Mouse (Mus musculus): ENCODE measurements around the gene Chil3. TPM values are rescaled to one million over a fixed set of nuclear protein-coding genes. Genes with fewer than 3 reads are reported as not detected.

Chil3 gene
- total and polyA plus RNA-seq, 2 experiments from 2014 or later = 0.43 TPM; not detected in 1

DNA sequence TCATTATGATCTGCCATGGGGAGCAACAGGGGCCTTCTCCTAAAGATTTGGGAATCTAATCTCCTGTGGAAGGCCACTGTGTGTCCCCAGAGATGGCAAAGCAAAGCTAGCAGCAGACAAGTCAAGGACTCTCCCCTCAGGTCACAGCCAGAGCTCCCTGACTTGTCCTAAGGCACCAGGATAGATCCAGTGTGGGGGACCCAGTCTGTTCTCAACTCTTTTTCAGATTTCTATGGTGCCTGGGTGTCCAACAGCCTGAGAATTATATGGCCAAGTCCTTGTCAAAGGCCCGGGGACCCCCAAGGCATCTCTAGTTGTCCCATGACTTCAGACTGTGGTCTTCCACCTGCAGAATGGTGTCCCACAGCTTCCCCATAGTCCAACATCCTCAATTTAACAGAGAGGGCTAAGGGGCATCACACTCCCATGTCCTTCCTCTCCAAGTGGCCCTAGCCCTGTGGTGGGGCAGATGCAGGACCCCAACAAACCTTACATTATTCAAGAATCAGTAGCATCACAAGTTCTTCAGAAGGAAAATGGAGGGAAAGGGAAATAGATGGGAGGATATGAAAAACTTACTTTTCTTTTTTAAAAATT lies 3.9 kb upstream of the Chil3 start:
- H3K9ac ChIP-seq (replicated peaks; ENCODE audit: low read length) = no peak overlapping the region

DNA sequence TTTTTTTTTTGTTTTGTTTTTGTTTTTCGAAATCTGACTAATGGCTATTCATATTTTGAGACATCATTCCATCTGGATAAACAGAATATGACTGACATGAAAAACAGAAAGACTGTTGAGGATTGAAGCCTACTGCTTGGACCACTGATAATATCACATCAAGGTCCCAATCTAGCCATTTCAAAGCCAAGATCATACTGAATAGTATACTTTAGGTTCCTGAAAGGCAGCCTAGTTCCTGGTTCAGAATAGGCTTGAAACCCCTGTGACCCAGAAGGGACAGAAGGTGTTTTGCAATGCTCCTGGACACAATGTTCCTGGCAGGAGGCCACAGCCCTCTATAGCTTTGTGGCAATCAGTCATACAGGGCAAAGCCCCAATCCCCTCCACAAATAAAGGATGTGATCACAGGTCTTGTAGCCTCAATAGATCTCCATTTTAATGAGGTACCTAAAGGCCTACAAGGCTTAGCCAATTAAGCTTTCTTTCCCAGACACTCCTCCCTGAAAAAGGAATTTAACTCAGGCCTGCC lies 3.2 kb upstream of the Chil3 start:
- WGBS = 58% methylated on average over 1 of the region's 1 CpGs
- no peak overlapping the region for H3K4me2 ChIP-seq (ENCODE audit: low read depth, low read length)
- DNase-seq (ENCODE audit: low spot score) (no peak), ATAC-seq (no peak)
- H3K27me3 ChIP-seq (ENCODE audit: insufficient read depth, low read length) = no peaks in the 10 kb centered on the region
- H3K4me3 ChIP-seq (ENCODE audit: low read length) = no peak overlapping the region
- no peaks in the 10 kb centered on the region for H3K36me3 ChIP-seq (ENCODE audit: insufficient read depth, low read length)
- no peak overlapping the region for H3K9ac ChIP-seq (replicated peaks; ENCODE audit: low read length)
- H3K4me1 ChIP-seq (ENCODE audit: insufficient read depth, low read length) = no peaks in the 10 kb centered on the region
- TF ChIP-seq CTCF (IDR thresholded peaks at IDR 0.05; ENCODE audit: low read depth) = no peak
- no peaks in the 10 kb centered on the region for H3K9me3 ChIP-seq (ENCODE audit: low read length)
- no peak overlapping the region for H3K27ac ChIP-seq

More for the DNA sequence above, 3.9 kb upstream of the Chil3 start:
- Histone ChIP-seq H3K27ac (no peak overlapping the region), H3K27me3 (ENCODE audit: insufficient read depth, low read length) (no peaks in the 10 kb centered on the region), H3K36me3 (ENCODE audit: insufficient read depth, low read length) (no peaks in the 10 kb centered on the region), H3K9me3 (ENCODE audit: low read length) (no peaks in the 10 kb centered on the region), H3K4me3 (ENCODE audit: low read length) (no peak overlapping the region), H3K4me2 (ENCODE audit: low read depth, low read length) (no peak overlapping the region), H3K4me1 (ENCODE audit: insufficient read depth, low read length) (no peaks in the 10 kb centered on the region)
- 85% methylated on average over 1 of the region's 1 CpGs for whole genome bisulfite sequencing
- no peak for DNase-seq (ENCODE audit: low spot score)
- no peak for ATAC-seq
- no peak for TF ChIP-seq CTCF (IDR thresholded peaks at IDR 0.05; ENCODE audit: low read depth)

DNA sequence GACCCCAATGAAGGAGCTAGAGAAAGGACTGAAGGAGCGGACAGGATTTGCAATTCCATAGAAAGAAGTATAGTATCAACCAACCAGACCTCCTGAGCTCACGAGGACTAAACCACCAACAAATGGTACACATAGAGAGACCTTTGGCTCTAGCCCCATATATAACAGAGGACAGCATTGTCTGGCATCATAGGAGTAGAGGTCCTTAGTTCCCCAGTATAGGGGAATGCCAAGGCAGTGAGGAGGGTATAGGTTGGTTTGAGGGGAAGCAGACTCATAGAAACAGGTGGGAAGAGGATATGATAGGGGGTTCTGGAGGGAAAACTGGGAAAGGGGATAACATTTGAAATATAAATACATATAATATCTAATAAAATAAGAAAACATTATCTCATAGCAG lies 13.0 kb downstream of the Chil3 start:
- Histone ChIP-seq H3K27me3 (ENCODE audit: insufficient read depth, low read length) (no peaks in the 10 kb centered on the region), H3K36me3 (ENCODE audit: insufficient read depth, low read length) (no peaks in the 10 kb centered on the region), H3K27ac (no peak overlapping the region), H3K4me3 (ENCODE audit: low read length) (no peak overlapping the region), H3K4me1 (ENCODE audit: insufficient read depth, low read length) (no peaks in the 10 kb centered on the region), H3K9ac (replicated peaks; ENCODE audit: low read length) (no peak overlapping the region), H3K4me2 (ENCODE audit: low read depth, low read length) (no peak overlapping the region), H3K9me3 (ENCODE audit: low read length) (no peaks in the 10 kb centered on the region)
- no peak for DNase-seq (ENCODE audit: low spot score)
- 85% methylated on average over 2 of the region's 2 CpGs for whole genome bisulfite sequencing
- no peak for ATAC-seq
- no peak for TF ChIP-seq CTCF (IDR thresholded peaks at IDR 0.05; ENCODE audit: low read depth)

- no peak for DNase-seq (ENCODE audit: low spot score)
Measured at GRCm38 (mm10) chr3:106144081-106144480, 23.3 kb downstream of the Chil3 start.

GRCm38 (mm10) chr3:106131690-106132089 lies 35.7 kb downstream of the Chil3 start:
- no peak overlapping the region for H3K9ac ChIP-seq (replicated peaks; ENCODE audit: low read length)
- WGBS = 43% methylated on average over 5 of the region's 5 CpGs
- H3K27ac ChIP-seq = no peak overlapping the region
- H3K27me3 ChIP-seq (ENCODE audit: insufficient read depth, low read length) = no peaks in the 10 kb centered on the region
- H3K36me3 ChIP-seq (ENCODE audit: insufficient read depth, low read length) = no peaks in the 10 kb centered on the region
- H3K4me3 ChIP-seq (ENCODE audit: low read length) = no peak overlapping the region
- DNase-seq (ENCODE audit: low spot score) (peak; percentile 89), ATAC-seq (peak; percentile 95)
- no peaks in the 10 kb centered on the region for H3K9me3 ChIP-seq (ENCODE audit: low read length)
- no peak overlapping the region for H3K4me2 ChIP-seq (ENCODE audit: low read depth, low read length)
- H3K4me1 ChIP-seq (ENCODE audit: insufficient read depth, low read length) = no peaks in the 10 kb centered on the region
- TF ChIP-seq CTCF (IDR thresholded peaks at IDR 0.05; ENCODE audit: low read depth) = no peak

More at GRCm38 (mm10) chr3:106144081-106144480, 23.3 kb downstream of the Chil3 start:
- Histone ChIP-seq H3K4me3 (ENCODE audit: low read length) (no peak overlapping the region), H3K9ac (replicated peaks; ENCODE audit: low read length) (no peak overlapping the region), H3K9me3 (ENCODE audit: low read length) (no peaks in the 10 kb centered on the region), H3K27ac (no peak overlapping the region), H3K27me3 (ENCODE audit: insufficient read depth, low read length) (no peaks in the 10 kb centered on the region), H3K4me1 (ENCODE audit: insufficient read depth, low read length) (no peaks in the 10 kb centered on the region), H3K4me2 (ENCODE audit: low read depth, low read length) (no peak overlapping the region), H3K36me3 (ENCODE audit: insufficient read depth, low read length) (no peaks in the 10 kb centered on the region)
- peak; percentile 38; the same call in 1 of the 2 replicates for ATAC-seq
- 91% methylated on average over 10 of the region's 10 CpGs for WGBS
- no peak for TF ChIP-seq CTCF (IDR thresholded peaks at IDR 0.05; ENCODE audit: low read depth)

DNA sequence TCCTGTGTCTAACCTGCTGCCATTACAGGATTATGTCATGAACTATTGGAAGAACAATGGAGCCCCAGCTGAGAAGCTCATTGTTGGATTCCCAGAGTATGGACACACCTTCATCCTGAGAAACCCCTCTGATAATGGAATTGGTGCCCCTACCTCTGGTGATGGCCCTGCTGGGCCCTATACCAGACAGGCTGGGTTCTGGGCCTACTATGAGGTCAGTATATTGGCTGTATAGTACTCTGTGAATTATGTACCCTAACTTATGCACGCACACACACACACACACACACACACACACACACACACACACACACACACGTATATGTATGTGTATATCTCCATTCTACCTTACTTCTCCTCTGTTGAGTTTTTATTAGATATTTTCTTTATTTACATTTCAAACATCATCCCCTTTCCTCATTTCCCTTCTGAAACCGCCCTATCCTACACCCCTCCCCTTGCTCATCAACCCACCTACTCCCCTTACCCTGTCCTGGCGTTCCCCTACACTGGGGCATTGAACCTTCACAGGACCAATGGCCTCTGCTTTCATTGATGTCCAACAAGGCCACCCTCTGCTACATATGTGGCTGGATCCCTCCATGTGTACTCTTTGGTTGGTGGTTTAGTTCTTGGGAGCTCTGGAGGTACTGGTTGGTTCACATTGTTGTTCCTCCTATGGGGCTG lies 38.4 kb downstream of the Chil3 start:
- H3K9ac ChIP-seq (replicated peaks; ENCODE audit: low read length) = no peak overlapping the region
- no peak; the same call in 1 of the 2 replicates for ATAC-seq
- no peak for DNase-seq (ENCODE audit: low spot score)
- H3K36me3 ChIP-seq (ENCODE audit: insufficient read depth, low read length) = no peaks in the 10 kb centered on the region
- no peaks in the 10 kb centered on the region for H3K4me1 ChIP-seq (ENCODE audit: insufficient read depth, low read length)
- TF ChIP-seq CTCF (IDR thresholded peaks at IDR 0.05; ENCODE audit: low read depth) = no peak
- H3K27me3 ChIP-seq (ENCODE audit: insufficient read depth, low read length) = no peaks in the 10 kb centered on the region
- no peak overlapping the region for H3K4me3 ChIP-seq (ENCODE audit: low read length)
- peaks cover 3% of the 10 kb centered on the region; the same call in 1 of the 2 replicates for H3K9me3 ChIP-seq (ENCODE audit: low read length)
- H3K27ac ChIP-seq = no peak overlapping the region
- WGBS = 78% methylated on average over 4 of the region's 4 CpGs
- no peak overlapping the region for H3K4me2 ChIP-seq (ENCODE audit: low read depth, low read length)

DNA sequence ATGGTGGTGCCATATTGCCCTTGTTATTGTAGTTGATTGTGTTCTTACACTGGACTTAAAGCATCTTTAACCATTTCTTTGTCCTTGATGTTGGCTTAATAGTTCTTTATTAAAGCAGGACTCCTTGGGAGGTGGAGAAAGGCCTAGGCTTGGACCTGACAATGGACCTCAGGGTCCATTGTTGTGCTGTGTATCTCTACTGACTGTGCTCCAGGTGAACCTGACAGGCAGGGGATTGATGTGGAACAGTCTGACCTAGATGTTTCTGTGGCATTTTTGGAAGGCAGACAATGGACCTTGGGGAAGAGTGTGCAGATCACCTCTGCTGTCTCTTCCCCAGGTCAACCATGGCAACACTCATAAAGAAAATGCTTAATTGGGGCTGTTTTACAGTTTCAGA lies 40.4 kb downstream of the Chil3 start:
- no peaks in the 10 kb centered on the region for H3K27me3 ChIP-seq (ENCODE audit: insufficient read depth, low read length)
- ATAC-seq (no peak), DNase-seq (ENCODE audit: low spot score) (no peak)
- H3K4me1 ChIP-seq (ENCODE audit: insufficient read depth, low read length) = no peaks in the 10 kb centered on the region
- H3K4me2 ChIP-seq (ENCODE audit: low read depth, low read length) = no peak overlapping the region
- no peak for TF ChIP-seq CTCF (IDR thresholded peaks at IDR 0.05; ENCODE audit: low read depth)
- H3K27ac ChIP-seq = no peak overlapping the region
- H3K9ac ChIP-seq (replicated peaks; ENCODE audit: low read length) = no peak overlapping the region
- no peak overlapping the region for H3K4me3 ChIP-seq (ENCODE audit: low read length)
- H3K9me3 ChIP-seq (ENCODE audit: low read length) = peaks cover 3% of the 10 kb centered on the region; the same call in 1 of the 2 replicates
- no peaks in the 10 kb centered on the region for H3K36me3 ChIP-seq (ENCODE audit: insufficient read depth, low read length)

Measured in hindbrain, postnatal 0 days (tissue).